Mouse (Mus musculus) erythroblast, adult 5-6 weeks (primary cell): ENCODE results near the gene Arhgef25. TPM values are rescaled to one million over a fixed set of nuclear protein-coding genes. Genes with fewer than 3 reads are reported as not detected.

Experiments
- ATAC-seq: replicated peaks from 2 replicates; pipeline ENCODE4 v1.8.0; 2016; ENCODE audit warnings: moderate number of reproducible peaks, mild to moderate bottlenecking, moderate TSS enrichment, inconsistent platforms; ENCODE audit not compliant: poor library complexity, low FRiP score, severe bottlenecking
- total RNA-seq, 2 experiments: library from RNA; stranded (forward) in 1 of 2; stranded (reverse) in 1 of 2; fragments of 150-400 nt in 1 of 2; fragments of 200-764, 138-1000 nt in 1 of 2; gene quantifications; 2 replicates each; pipeline versions ENCODE4 v1.2.3 to v1.2.4; 2015 to 2017; ENCODE audit warnings: low replicate concordance in 2 of 2

Arhgef25 gene
- 0.84 and 1.7 TPM in 2 replicates for total RNA-seq (2015; ENCODE audit: low replicate concordance)
- 2.2 and 2.7 TPM in 2 replicates for total RNA-seq (2017; ENCODE audit: low replicate concordance)

GRCm38 (mm10) chr10:127189651-127190381 lies at the start of gene Arhgef25:
TSS of gene Arhgef25 (minus strand) at chr10:127190083.
- no peak for ATAC-seq

- ATAC-seq, result no peak
Observed at GRCm38 (mm10) chr10:127238241-127238824, 48.5 kb upstream of the Arhgef25 start.

GRCm38 (mm10) chr10:127236541-127236940 lies 46.7 kb upstream of the Arhgef25 start:
- no peak for ATAC-seq

GRCm38 (mm10) chr10:127233141-127233540 lies 43.3 kb upstream of the Arhgef25 start:
- no peak for ATAC-seq

- no peak for ATAC-seq
Observed at GRCm38 (mm10) chr10:127231741-127232140, 41.9 kb upstream of the Arhgef25 start.

- no peak for ATAC-seq
Observed at GRCm38 (mm10) chr10:127230693-127231092, 40.8 kb upstream of the Arhgef25 start.

- ATAC-seq, result peak; percentile 83
Observed at GRCm38 (mm10) chr10:127228897-127229296, 39.0 kb upstream of the Arhgef25 start.

GRCm38 (mm10) chr10:127227163-127227562 lies 37.3 kb upstream of the Arhgef25 start:
- no peak for ATAC-seq

GRCm38 (mm10) chr10:127226318-127226895 lies 36.5 kb upstream of the Arhgef25 start:
- ATAC-seq, result 0 out of 2 replicates have a peak, but pooled peaks have one; percentile 24

GRCm38 (mm10) chr10:127225732-127226131 lies 35.8 kb upstream of the Arhgef25 start:
- no peak for ATAC-seq

GRCm38 (mm10) chr10:127225213-127225612 lies 35.3 kb upstream of the Arhgef25 start:
- ATAC-seq, result no peak

GRCm38 (mm10) chr10:127218339-127218738 lies 28.5 kb upstream of the Arhgef25 start:
- no peak for ATAC-seq

GRCm38 (mm10) chr10:127217177-127217576 lies 27.3 kb upstream of the Arhgef25 start:
- ATAC-seq, result no peak

GRCm38 (mm10) chr10:127216456-127216855 lies 26.6 kb upstream of the Arhgef25 start:
- ATAC-seq, result no peak

GRCm38 (mm10) chr10:127214422-127214803 lies 24.5 kb upstream of the Arhgef25 start:
- no peak for ATAC-seq

GRCm38 (mm10) chr10:127213704-127214421 lies 24.0 kb upstream of the Arhgef25 start:
- ATAC-seq, result no peak

GRCm38 (mm10) chr10:127213272-127213671 lies 23.4 kb upstream of the Arhgef25 start:
- no peak for ATAC-seq

GRCm38 (mm10) chr10:127211414-127211854 lies 21.6 kb upstream of the Arhgef25 start, which contains the start of gene Pip4k2c:
TSS of gene Pip4k2c (minus strand) at chr10:127211585.
- ATAC-seq, result peak; percentile 90

- peak; percentile 74 for ATAC-seq
Observed at GRCm38 (mm10) chr10:127210961-127211405, 21.1 kb upstream of the Arhgef25 start.
